Mouse (Mus musculus) small intestine, adult 2 months (tissue): ENCODE measurements around the gene Stab1. TPM values are rescaled to one million over a fixed set of nuclear protein-coding genes. Genes with fewer than 3 reads are reported as not detected.
A peak's percentile ranks its signal among the peaks of the same experiment; 100 is the strongest.

Experiments
- H3K27ac ChIP-seq: fragments of 200-500 bp; 2 replicates; pipeline ENCODE4 v1.5.1; 2012; ENCODE audit warnings: low read depth, low read length, control low read depth, inconsistent platforms; ENCODE audit not compliant: insufficient read depth
- H3K27me3 ChIP-seq: fragments of 200-500 bp; 2 replicates; pipeline ENCODE4 v1.6.1; 2012; ENCODE audit warnings: mild to moderate bottlenecking, moderate library complexity, low read length, inconsistent platforms; ENCODE audit not compliant: control insufficient read depth, insufficient read depth
- H3K36me3 ChIP-seq: fragments of 200-500 bp; 2 replicates; pipeline ENCODE4 v1.6.1; 2012; ENCODE audit warnings: mild to moderate bottlenecking, low read length, control low read depth, inconsistent platforms; ENCODE audit not compliant: control insufficient read depth, insufficient read depth
- H3K4me1 ChIP-seq: fragments of 200-500 bp; 2 replicates; pipeline ENCODE4 v1.6.1; 2012; ENCODE audit warnings: low read length, inconsistent platforms, mixed read lengths; ENCODE audit not compliant: control insufficient read depth, insufficient read depth, insufficient read length
- H3K4me3 ChIP-seq: fragments of 200-500 bp; 2 replicates; pipeline ENCODE4 v1.5.1; 2012; ENCODE audit warnings: low read depth, mild to moderate bottlenecking, control low read depth, inconsistent platforms, low read length, moderate library complexity
- CTCF ChIP-seq: fragments of 200-500 bp; IDR thresholded peaks from 2 replicates; pipeline ENCODE4 v1.5.1; 2012; ENCODE audit warnings: low read depth, mild to moderate bottlenecking, control low read depth, inconsistent platforms, low read length, moderate library complexity, mixed read lengths; ENCODE audit not compliant: insufficient replicate concordance, insufficient read length; ENCODE audit errors: extremely low read depth
- POLR2A ChIP-seq: fragments of 200-500 bp; IDR thresholded peaks from 2 replicates; pipeline ENCODE4 v1.6.1; 2012; ENCODE audit warnings: low read depth, mild to moderate bottlenecking, control low read depth, inconsistent platforms, low read length, moderate library complexity
- WGBS: fragments of 180-500 bp; shearing (Covaris S2); methylation state at CpG from one replicate; pipeline ENCODE4 v1.1.7; 2018; 5-methylcytosine and 5-hydroxymethylcytosine counted together
- polyA plus RNA-seq: library from polyadenylated mRNA; depleted of rRNA; stranded (reverse); fragments of >200 nt; gene quantifications from 2 replicates; pipeline ENCODE4 v1.2.3, GENCODE M21; 2012

Stab1 gene
- polyA plus RNA-seq, 1 experiment: 65.4 TPM

DNA sequence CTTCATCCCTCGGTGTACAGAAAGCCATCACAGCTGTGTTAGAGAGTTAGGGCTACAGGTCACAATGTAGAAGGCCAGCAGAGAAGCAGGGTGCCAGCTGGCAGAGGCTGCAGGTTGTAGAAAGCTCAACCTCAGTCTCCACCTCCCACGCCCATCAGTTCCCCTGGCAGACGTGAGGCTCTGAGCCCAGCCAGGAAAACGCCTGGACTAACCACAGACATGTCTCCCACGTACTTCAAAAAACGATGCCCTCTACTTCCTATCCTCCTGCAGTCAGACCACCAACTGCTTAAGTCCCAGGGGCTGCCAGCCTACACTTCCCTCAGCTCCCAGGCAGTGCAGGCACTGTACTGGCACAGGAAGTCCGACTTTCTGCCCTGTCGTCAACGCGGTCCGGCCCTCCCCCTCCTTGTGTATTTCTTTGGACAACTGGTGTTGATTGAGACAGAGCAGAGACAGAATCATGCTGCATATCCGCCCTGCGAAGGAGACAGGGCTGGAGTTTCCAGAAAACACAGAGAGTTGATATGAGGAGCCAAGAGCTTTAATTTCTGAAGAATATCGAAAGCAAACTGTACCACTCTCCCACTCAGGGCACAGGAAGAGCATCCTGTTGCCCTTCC lies 26.6 kb upstream of the Stab1 start:
- WGBS: 66% methylated on average over 14 of the region's 14 CpGs
- no peak for TF ChIP-seq POLR2A
- no peak for TF ChIP-seq CTCF
- Histone ChIP-seq H3K4me1 (peaks cover 6% of the 10 kb centered on the region), H3K27me3 (no peaks in the 10 kb centered on the region), H3K27ac (no peak overlapping the region; the same call in 1 of the 2 replicates), H3K36me3 (peaks cover 32% of the 10 kb centered on the region), H3K4me3 (no peak overlapping the region)

DNA sequence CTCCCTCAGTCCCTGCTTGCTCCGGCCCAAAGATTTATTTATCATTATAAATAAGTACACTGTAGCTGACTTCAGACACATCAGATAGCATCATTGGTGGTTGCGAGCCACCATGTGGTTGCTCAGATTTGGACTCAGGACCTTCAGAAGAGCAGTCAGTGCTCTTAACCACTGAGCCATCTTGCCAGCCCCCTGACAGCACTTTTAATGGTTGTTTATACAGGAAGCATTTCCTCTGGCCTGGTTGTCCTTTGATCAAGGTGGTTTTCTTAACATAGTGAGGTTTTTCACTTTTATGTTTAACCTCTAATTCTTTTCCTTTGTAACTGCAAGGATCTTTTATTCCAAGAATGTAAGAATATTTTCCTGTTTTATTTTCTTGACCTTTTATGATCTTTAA lies 26.0 kb upstream of the Stab1 start:
- no peak overlapping the region for H3K27ac ChIP-seq
- peaks cover 34% of the 10 kb centered on the region for H3K36me3 ChIP-seq
- H3K4me1 ChIP-seq: peaks cover 6% of the 10 kb centered on the region
- no peak for TF ChIP-seq POLR2A
- H3K27me3 ChIP-seq: no peaks in the 10 kb centered on the region
- no peak overlapping the region for H3K4me3 ChIP-seq
- 82% methylated on average over 2 of the region's 2 CpGs for WGBS

DNA sequence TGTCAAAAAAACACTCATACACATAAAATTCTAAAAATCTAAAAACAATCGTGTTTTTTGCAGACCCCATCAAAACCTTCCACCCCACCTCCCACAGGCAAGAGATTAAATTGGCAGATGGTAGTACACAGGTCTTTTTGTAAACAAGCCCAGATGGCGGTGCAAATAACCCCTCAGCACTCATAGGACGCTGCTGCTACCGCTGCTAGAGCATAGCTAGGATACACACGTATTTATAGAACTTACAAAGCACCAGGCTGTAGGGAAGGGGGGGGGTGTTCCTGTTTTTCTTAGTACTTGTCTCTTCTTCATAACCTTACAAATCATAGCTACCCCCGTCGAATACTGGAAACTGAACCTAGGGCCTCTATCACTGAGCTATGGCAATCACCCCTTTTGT lies 25.4 kb upstream of the Stab1 start:
- H3K36me3 ChIP-seq: peaks cover 40% of the 10 kb centered on the region
- H3K4me1 ChIP-seq: peaks cover 6% of the 10 kb centered on the region
- no peaks in the 10 kb centered on the region for H3K27me3 ChIP-seq
- 74% methylated on average over 7 of the region's 7 CpGs for WGBS
- no peak overlapping the region for H3K4me3 ChIP-seq
- TF ChIP-seq POLR2A (no peak), CTCF (no peak)
- H3K27ac ChIP-seq: no peak overlapping the region

DNA sequence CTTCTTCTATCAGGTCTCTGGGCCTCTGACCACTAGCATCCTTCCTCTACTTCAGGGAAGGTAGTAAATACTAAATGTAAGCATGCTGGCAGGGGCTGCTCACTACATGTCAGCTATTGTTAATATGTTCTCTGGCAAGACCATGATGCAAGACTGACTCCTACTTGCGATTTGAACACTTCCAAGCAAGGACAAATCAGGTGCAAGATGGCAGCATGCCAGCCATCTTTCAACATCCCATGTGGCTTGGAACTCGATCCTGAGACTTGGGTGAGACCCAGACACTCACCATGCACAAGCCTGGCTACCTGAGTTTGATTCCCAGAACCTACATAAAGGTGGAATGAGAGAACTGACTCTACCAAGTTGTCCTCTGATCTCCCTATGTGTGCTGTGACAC lies 23.5 kb upstream of the Stab1 start:
- Histone ChIP-seq H3K36me3 (peaks cover 51% of the 10 kb centered on the region), H3K27ac (no peak overlapping the region), H3K27me3 (no peaks in the 10 kb centered on the region), H3K4me3 (no peak overlapping the region), H3K4me1 (peaks cover 4% of the 10 kb centered on the region; the same call in 1 of the 2 replicates)
- WGBS: 31% methylated on average over 2 of the region's 2 CpGs
- TF ChIP-seq CTCF (no peak), POLR2A (no peak)

DNA sequence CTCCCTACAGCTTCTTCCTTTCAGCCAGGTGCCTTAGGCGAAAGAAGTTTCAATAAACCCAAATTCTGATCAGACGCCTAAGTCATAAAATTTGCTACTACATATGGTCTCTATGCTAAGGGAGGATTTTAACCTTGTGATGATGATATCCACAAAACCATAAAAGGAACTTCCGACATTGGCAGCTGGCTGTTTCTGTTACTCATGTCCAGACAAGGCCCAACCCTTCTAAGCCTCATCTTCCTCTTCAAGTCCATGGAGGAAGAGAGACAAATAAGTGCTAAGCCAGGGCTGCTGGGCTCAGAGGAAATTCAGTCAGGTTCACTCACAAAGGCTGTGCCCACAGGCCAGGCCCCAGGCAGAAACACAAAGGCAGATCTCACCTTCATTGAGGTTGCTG lies 20.9 kb upstream of the Stab1 start:
- Histone ChIP-seq H3K27me3 (no peaks in the 10 kb centered on the region), H3K36me3 (peaks cover 69% of the 10 kb centered on the region), H3K27ac (peak overlapping the region; percentile 55), H3K4me1 (no peaks in the 10 kb centered on the region), H3K4me3 (no peak overlapping the region)
- WGBS: 86% methylated on average over 3 of the region's 3 CpGs
- TF ChIP-seq POLR2A: no peak
- TF ChIP-seq CTCF: no peak

DNA sequence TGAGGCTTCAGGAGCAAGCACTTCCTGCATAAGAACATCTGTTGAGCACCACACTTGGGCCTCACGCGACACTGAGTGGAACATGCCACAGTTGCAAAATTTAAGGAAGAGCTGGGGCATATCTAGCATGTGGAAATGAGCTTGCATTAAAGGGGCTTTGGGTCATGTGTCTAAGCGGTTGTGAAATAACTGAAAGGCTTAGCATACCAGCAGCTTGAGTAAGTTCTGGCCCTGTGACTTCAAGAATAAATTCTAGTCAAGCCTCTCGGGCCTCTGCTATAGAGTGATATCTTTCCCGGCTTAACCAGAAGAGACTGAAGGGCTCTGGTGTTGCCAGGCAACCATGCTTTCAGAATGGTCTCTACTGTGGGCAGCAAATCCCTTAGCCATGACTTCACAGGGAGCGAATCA lies 20.3 kb upstream of the Stab1 start:
- H3K4me3 ChIP-seq: no peak overlapping the region
- 69% methylated on average over 6 of the region's 6 CpGs for WGBS
- TF ChIP-seq POLR2A (no peak), CTCF (no peak)
- H3K27me3 ChIP-seq: no peaks in the 10 kb centered on the region
- H3K36me3 ChIP-seq: peaks cover 71% of the 10 kb centered on the region
- peak overlapping the region; percentile 55 for H3K27ac ChIP-seq
- no peaks in the 10 kb centered on the region; the same call in 1 of the 2 replicates for H3K4me1 ChIP-seq

DNA sequence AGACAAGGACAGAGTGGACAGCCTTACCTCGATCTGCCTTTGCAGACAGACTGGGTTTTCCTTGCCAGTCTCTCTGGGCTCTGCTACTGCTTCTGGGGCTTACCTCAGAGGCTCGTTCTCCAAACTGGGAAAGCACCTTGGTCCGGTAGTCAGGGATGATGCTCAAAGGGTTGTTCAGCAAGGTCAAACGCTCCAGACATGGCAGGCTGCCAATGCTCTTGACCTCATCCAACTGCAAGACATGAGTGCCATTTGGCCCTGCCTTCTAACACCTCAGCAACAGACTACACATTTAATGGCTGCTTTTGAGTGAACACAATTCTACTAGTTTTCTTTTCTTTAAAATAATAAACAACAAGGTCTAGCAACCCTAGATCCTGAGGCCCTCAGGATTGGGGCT lies 18.2 kb upstream of the Stab1 start:
- Histone ChIP-seq H3K4me1 (peaks cover 7% of the 10 kb centered on the region), H3K27me3 (no peaks in the 10 kb centered on the region), H3K27ac (no peak overlapping the region), H3K4me3 (no peak overlapping the region), H3K36me3 (peaks cover 73% of the 10 kb centered on the region)
- WGBS: 57% methylated on average over 4 of the region's 4 CpGs
- TF ChIP-seq CTCF (no peak), POLR2A (no peak)
